23 mouse cellular contexts compared by ENCODE assay signal in the genomic region with DNA sequence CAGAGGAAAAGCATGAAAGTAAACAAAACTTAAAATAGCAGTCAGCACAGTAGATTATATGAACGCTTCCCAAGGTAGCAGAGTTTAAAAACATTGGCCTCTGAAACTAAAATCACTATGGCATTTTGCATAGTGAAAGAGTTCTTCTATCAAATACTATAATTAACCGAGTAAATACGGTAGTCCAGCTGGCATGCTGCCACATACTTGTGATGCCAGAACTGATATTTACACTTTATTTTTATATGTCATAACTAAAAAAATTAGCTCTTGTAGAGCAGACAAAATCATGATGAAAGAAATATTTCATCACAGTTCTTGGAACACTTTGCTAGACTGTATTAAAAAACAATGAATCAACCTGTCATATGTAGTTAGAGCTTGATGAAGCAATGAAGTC.
DNase-seq lines count a peak whose midpoint lies in the region; ATAC-seq lines count a peak whose summit lies in the region.
"Had no signal": no experiment of that assay in that cellular context is flagged by ENCODE, and none has a peak within 500 bp of the region (broad histone marks: within the 10 kb centered on the region; RNA-seq: fewer than 3 reads in every experiment).

No protein-coding gene starts in this region.

- no peak overlapping the region for H3K4me2 ChIP-seq in kidney, embryonic 15.5 days
- H3K4me2 ChIP-seq: embryonic facial prominence, embryonic 15.5 days; heart, embryonic 12.5 days; hindbrain, embryonic 12.5 days; midbrain, embryonic 15.5 days had no signal

- peak; percentile 18 for DNase-seq in kidney, postnatal 10 days
- peak; percentile 1 to 2 for DNase-seq in right cerebral cortex, adult 2 months (ENCODE audit: low spot score in 2 of 2)
- no peak for DNase-seq in right cerebral cortex, postnatal 36 days (ENCODE audit: low spot score in 2 of 2)
- peak; percentile 0 for DNase-seq in NIH3T3 (ENCODE audit: low read depth)
- peak; percentile 11 for DNase-seq in lung, postnatal 10 days
- DNase-seq in left cerebral cortex, adult 18-20 months (ENCODE audit: low spot score in 2 of 2): no peak
- DNase-seq: embryo, embryonic 11 days; forebrain, postnatal 0 days; heart, adult 11 months; heart, postnatal 14 days; kidney, adult 9 months; layer of hippocampus, postnatal 36 days; liver, postnatal 0 days; thymus, postnatal 14 days had no signal

- H3K36me3 ChIP-seq in kidney, embryonic 15.5 days: no peaks in the 10 kb centered on the region
- H3K36me3 ChIP-seq: embryonic facial prominence, embryonic 15.5 days; forebrain, embryonic 10.5 days; heart, embryonic 12.5 days; hindbrain, embryonic 12.5 days; midbrain, embryonic 15.5 days had no signal

- H3K27ac ChIP-seq in kidney, embryonic 15.5 days: no peak overlapping the region
- H3K27ac ChIP-seq: embryonic facial prominence, embryonic 15.5 days; forebrain, embryonic 10.5 days; hindbrain, embryonic 12.5 days; layer of hippocampus, adult 2 months; midbrain, embryonic 15.5 days had no signal

- no peak overlapping the region for H3K4me3 ChIP-seq in kidney, embryonic 15.5 days (replicated peaks)
- H3K4me3 ChIP-seq: embryonic facial prominence, embryonic 15.5 days; forebrain, embryonic 10.5 days; heart, embryonic 12.5 days; hindbrain, embryonic 12.5 days; layer of hippocampus, adult 2 months; midbrain, embryonic 15.5 days; myocyte had no signal

- no peak for ATAC-seq in kidney, embryonic 15.5 days (replicated peaks; ENCODE audit: low FRiP score)
- ATAC-seq: activated CD4-positive, CD25-positive, alpha-beta regulatory T cell, adult 4 months; forebrain, postnatal 0 days; liver, postnatal 0 days; midbrain, embryonic 15.5 days had no signal

- WGBS in kidney, embryonic 15.5 days: 63% methylated on average over 3 of the region's 3 CpGs

- H3K27me3 ChIP-seq in kidney, embryonic 15.5 days: no peaks in the 10 kb centered on the region
- H3K27me3 ChIP-seq: embryonic facial prominence, embryonic 15.5 days; heart, embryonic 12.5 days; hindbrain, embryonic 12.5 days; midbrain, embryonic 15.5 days had no signal

- H3K9me3 ChIP-seq in kidney, embryonic 15.5 days (replicated peaks): no peaks in the 10 kb centered on the region
- H3K9me3 ChIP-seq: embryonic facial prominence, embryonic 15.5 days; forebrain, embryonic 10.5 days; heart, embryonic 12.5 days; hindbrain, embryonic 12.5 days; midbrain, embryonic 15.5 days had no signal

- H3K4me1 ChIP-seq in kidney, embryonic 15.5 days: no peaks in the 10 kb centered on the region
- H3K4me1 ChIP-seq: embryonic facial prominence, embryonic 15.5 days; forebrain, embryonic 10.5 days; heart, embryonic 12.5 days; hindbrain, embryonic 12.5 days; midbrain, embryonic 15.5 days had no signal

- H3K9ac ChIP-seq in kidney, embryonic 15.5 days: no peak overlapping the region
- H3K9ac ChIP-seq: embryonic facial prominence, embryonic 15.5 days; forebrain, postnatal 0 days; heart, embryonic 12.5 days; hindbrain, embryonic 12.5 days; liver, postnatal 0 days; midbrain, embryonic 15.5 days had no signal

Comparison
In these comparisons a context has a peak if more than half of its experiments do, and no peak if none do; other contexts are left out.
1. DNase-seq: peak in kidney, postnatal 10 days (single experiment), right cerebral cortex, adult 2 months (2 of 2), NIH3T3 (single experiment) and lung, postnatal 10 days (single experiment); none in right cerebral cortex, postnatal 36 days (0 of 2) and left cerebral cortex, adult 18-20 months (0 of 2).